Mouse (Mus musculus) myocyte (in vitro differentiated cells): ENCODE measurements around the gene Slc5a3. TPM values are rescaled to one million over a fixed set of nuclear protein-coding genes. Genes with fewer than 3 reads are reported as not detected.

Experiments
- H3K27me3 ChIP-seq: one replicate; pipeline ENCODE4 v1.6.1; 2011; ENCODE audit not compliant: control insufficient read depth, insufficient read depth, insufficient read length
- H3K36me3 ChIP-seq: one replicate; pipeline ENCODE4 v1.6.1; 2011; ENCODE audit not compliant: control insufficient read depth, insufficient read depth
- H3K4me2 ChIP-seq: one replicate; pipeline ENCODE4 v1.6.1; 2011; ENCODE audit warnings: low read depth, control low read depth
- H3K4me3 ChIP-seq: one replicate; pipeline ENCODE4 v1.5.1; 2011; ENCODE audit warnings: mild to moderate bottlenecking, control low read depth, moderate library complexity
- H3K79me2 ChIP-seq: one replicate; pipeline ENCODE4 v1.6.1; 2011; ENCODE audit not compliant: control insufficient read depth, insufficient read depth
- H3ac ChIP-seq: one replicate; pipeline ENCODE4 v1.6.1; 2011; ENCODE audit not compliant: control insufficient read depth, insufficient read length
- CEBPB ChIP-seq: IDR thresholded peaks from 2 replicates; pipeline ENCODE4 v1.6.1; 2011; ENCODE audit warnings: mild to moderate bottlenecking, moderate library complexity; ENCODE audit not compliant: poor library complexity, insufficient read depth, severe bottlenecking
- E2F4 ChIP-seq: IDR thresholded peaks from one replicate; pipeline ENCODE4 v1.6.1; 2011; ENCODE audit warnings: mild to moderate bottlenecking, control low read depth, moderate library complexity; ENCODE audit not compliant: insufficient read depth
- MYOD1 ChIP-seq, 3 experiments: IDR thresholded peaks; one replicate each; pipeline ENCODE4 v1.6.1; 2011; ENCODE audit warnings: control low read depth in 2 of 3, low read depth in 2 of 3, mild to moderate bottlenecking in 2 of 3, moderate library complexity in 1 of 3; ENCODE audit not compliant: insufficient read length in 2 of 3, control insufficient read depth in 1 of 3
- MYOG ChIP-seq, 3 experiments: IDR thresholded peaks; one replicate each; pipeline ENCODE4 v1.6.1; 2011; ENCODE audit warnings: control low read depth in 2 of 3, low read depth in 2 of 3, mild to moderate bottlenecking in 2 of 3; ENCODE audit not compliant: insufficient read length in 2 of 3, control insufficient read depth in 1 of 3, insufficient read depth in 1 of 3
- POLR2A ChIP-seq: IDR thresholded peaks from one replicate; pipeline ENCODE4 v1.6.1; 2011; ENCODE audit warnings: low read depth, mild to moderate bottlenecking, control low read depth, moderate library complexity; ENCODE audit not compliant: insufficient read length
- POLR2AphosphoS2 ChIP-seq: IDR thresholded peaks from one replicate; pipeline ENCODE4 v1.6.1; 2011; ENCODE audit warnings: low read depth, control low read depth; ENCODE audit not compliant: insufficient read length
- REST ChIP-seq: IDR thresholded peaks from one replicate; pipeline ENCODE4 v1.6.1; 2011; ENCODE audit warnings: mild to moderate bottlenecking, control low read depth, moderate library complexity; ENCODE audit not compliant: insufficient read depth, insufficient read length
- SRF ChIP-seq: IDR thresholded peaks from one replicate; pipeline ENCODE4 v1.6.1; 2011; ENCODE audit warnings: low read depth; ENCODE audit not compliant: control insufficient read depth, insufficient read length
- TCF12 ChIP-seq: IDR thresholded peaks from one replicate; pipeline ENCODE4 v1.6.1; 2011; ENCODE audit warnings: mild to moderate bottlenecking, control low read depth; ENCODE audit not compliant: poor library complexity, insufficient read depth, severe bottlenecking
- TCF3 ChIP-seq: IDR thresholded peaks from one replicate; pipeline ENCODE4 v1.6.1; 2011; ENCODE audit warnings: low read depth, control low read depth; ENCODE audit not compliant: insufficient read length
- USF1 ChIP-seq: IDR thresholded peaks from one replicate; pipeline ENCODE4 v1.6.1; 2011; ENCODE audit warnings: low read depth, mild to moderate bottlenecking, control low read depth, moderate library complexity
- polyA plus RNA-seq: library from polyadenylated mRNA; unstranded; fragments of >200 nt; fragmentation: generic; extraction: Trizol; gene quantifications from one replicate; pipeline ENCODE4 v1.2.1, GENCODE M21; 2012; ENCODE audit warnings: missing spikeins

Slc5a3 gene
- polyA plus RNA-seq, 1 experiment, result 1.2 TPM

DNA sequence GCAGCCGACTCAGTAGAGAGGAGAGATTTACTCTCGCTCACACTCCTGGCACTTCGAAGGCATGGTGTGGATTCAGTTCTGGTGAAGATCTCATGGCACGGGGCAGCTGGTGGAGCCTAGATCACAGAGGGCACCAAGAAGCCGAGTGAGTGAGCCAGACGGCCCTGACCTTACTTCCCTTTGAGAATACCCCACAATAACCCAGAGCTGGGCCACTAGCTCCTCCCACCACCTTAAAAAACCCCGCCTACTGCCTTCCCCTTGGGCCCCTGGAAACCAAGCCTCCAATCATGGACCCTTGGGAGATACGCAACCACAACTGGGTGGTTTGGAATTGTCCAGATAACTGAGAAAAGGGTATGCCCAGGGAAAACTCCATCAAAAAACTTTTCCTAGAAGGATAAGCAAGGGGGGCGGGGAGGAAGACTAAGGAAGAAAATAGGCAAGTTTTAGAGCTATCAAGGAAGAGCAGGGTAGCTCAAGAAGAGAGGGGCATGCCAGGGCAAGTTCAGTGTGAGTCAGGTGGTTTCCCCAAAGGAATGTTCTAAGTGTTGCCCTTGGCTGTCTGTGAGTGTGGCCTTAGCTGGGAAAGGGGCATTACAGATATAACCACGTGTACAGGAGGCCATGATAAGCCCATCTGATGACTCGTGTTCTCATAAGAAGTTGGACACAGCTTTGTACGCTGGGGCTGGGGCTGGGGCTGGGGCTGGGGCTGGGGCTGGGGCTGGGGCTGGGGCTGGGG, 36.3 kb upstream of the Slc5a3 start:
- no peaks in the 10 kb centered on the region for H3K27me3 ChIP-seq
- TF ChIP-seq TCF12 (no peak), POLR2AphosphoS2 (no peak)
- H3K36me3 ChIP-seq, result no peaks in the 10 kb centered on the region
- H3K4me3 ChIP-seq, result no peak overlapping the region
- H3K79me2 ChIP-seq, result no peaks in the 10 kb centered on the region
- no peak overlapping the region for H3K4me2 ChIP-seq
- no peak overlapping the region for H3ac ChIP-seq

DNA sequence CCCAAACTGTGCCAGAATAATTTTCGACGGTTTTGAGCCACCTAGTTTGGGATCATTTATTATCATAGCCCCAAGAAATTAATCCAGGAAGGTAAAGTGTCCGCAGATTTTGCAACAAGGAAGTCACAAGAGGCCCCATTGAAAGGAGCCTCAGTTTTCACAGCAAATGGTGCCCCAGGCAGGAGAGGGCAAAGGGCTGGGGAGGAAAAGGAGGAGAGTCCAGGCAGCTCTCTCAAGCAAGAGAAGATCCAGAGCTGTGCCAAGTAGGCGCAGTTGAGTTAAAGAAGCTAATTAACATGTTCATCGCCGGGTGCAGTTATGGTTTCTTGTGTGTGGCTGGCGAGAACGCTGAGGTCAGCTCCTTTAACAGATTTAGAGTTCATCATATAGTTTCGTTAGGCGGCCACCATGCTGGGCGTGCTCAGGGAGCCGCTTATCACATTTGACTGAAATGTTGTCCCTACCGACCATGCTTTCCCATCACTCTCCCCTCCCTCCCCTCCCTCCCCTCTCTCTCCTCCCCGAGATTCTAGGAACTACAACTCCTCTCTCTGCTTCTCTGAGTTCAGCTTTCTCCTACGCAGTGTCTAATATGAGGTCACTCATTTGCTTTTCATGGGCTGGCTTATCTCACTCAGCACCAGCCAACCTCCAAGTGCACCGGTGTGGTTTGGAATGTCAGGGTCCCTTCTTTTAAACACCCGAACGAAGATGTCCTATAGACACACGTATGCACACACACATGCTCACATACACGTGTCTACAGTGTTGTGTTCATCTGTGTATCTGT, 35.4 kb upstream of the Slc5a3 start:
- no peak for TF ChIP-seq SRF
- TF ChIP-seq MYOG (IDR thresholded peaks at IDR 0.05; ENCODE audit: control insufficient read depth in 1 of 3, insufficient read depth in 1 of 3, insufficient read length in 2 of 3, low read depth in 2 of 3), result no peak
- TF ChIP-seq REST, result no peak
- no peak for TF ChIP-seq MYOD1 (IDR thresholded peaks at IDR 0.05; ENCODE audit: control insufficient read depth in 1 of 3, insufficient read length in 2 of 3, low read depth in 2 of 3)
- no peak for TF ChIP-seq USF1
- Histone ChIP-seq H3K27me3 (no peaks in the 10 kb centered on the region), H3K4me3 (no peak overlapping the region), H3ac (no peak overlapping the region), H3K4me2 (no peak overlapping the region), H3K79me2 (no peaks in the 10 kb centered on the region), H3K36me3 (no peaks in the 10 kb centered on the region)

DNA sequence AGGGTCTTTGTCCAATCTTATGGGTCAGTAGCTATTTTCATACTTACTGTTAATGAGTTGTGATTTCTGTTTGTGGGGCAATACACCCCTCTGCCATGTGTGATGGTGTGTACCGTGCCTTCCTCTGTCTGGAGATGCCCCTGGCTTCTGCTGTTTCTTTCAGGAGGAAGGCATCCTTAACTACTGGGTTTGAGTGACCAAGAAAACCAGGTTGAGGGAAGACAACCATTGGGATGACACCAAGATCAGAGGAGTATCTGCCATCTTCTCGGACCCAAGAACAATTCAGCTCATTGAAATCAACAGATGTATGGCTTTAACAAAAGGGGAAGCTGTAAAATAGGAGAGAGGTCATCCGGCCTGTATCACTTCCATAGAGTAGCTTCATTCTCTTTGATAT, 24.8 kb upstream of the Slc5a3 start:
- no peaks in the 10 kb centered on the region for H3K79me2 ChIP-seq
- no peaks in the 10 kb centered on the region for H3K36me3 ChIP-seq
- no peaks in the 10 kb centered on the region for H3K27me3 ChIP-seq
- H3K4me2 ChIP-seq, result no peak overlapping the region
- no peak overlapping the region for H3K4me3 ChIP-seq
- no peak overlapping the region for H3ac ChIP-seq
- TF ChIP-seq POLR2A (no peak), MYOD1 (IDR thresholded peaks at IDR 0.05; ENCODE audit: control insufficient read depth in 1 of 3, insufficient read length in 2 of 3, low read depth in 2 of 3) (no peak), TCF3 (no peak), USF1 (no peak), MYOG (IDR thresholded peaks at IDR 0.05; ENCODE audit: control insufficient read depth in 1 of 3, insufficient read depth in 1 of 3, insufficient read length in 2 of 3, low read depth in 2 of 3) (no peak)

DNA sequence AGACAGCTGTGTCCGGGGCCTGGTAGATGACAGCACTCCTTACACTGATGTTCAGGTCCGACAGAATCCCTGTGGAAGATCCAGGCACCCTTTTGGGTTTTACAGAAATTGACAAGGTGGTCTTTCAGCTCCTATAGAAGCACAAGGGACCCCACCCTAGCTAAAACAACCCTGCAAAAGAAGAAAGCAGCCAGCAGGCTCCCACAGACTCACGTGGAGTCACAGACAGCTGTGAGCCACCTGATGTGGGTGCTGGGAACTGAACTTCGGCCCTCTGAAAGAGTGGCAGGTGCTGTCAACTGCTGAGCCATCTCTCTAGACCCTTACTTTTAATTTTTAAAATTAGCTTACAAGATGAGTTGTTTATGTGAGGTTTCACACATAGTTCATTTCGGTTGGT, 23.4 kb upstream of the Slc5a3 start:
- no peaks in the 10 kb centered on the region for H3K79me2 ChIP-seq
- H3ac ChIP-seq, result no peak overlapping the region
- H3K27me3 ChIP-seq, result no peaks in the 10 kb centered on the region
- no peak for TF ChIP-seq CEBPB
- TF ChIP-seq POLR2A, result no peak
- no peak for TF ChIP-seq USF1
- TF ChIP-seq REST, result no peak
- TF ChIP-seq E2F4, result no peak
- no peak for TF ChIP-seq POLR2AphosphoS2
- no peak for TF ChIP-seq TCF12
- TF ChIP-seq TCF3, result no peak
- TF ChIP-seq SRF, result no peak
- TF ChIP-seq MYOD1 (IDR thresholded peaks at IDR 0.05; ENCODE audit: control insufficient read depth in 1 of 3, insufficient read length in 2 of 3, low read depth in 2 of 3), result no peak
- no peak for TF ChIP-seq MYOG (IDR thresholded peaks at IDR 0.05; ENCODE audit: control insufficient read depth in 1 of 3, insufficient read depth in 1 of 3, insufficient read length in 2 of 3, low read depth in 2 of 3)
- no peak overlapping the region for H3K4me3 ChIP-seq
- no peaks in the 10 kb centered on the region for H3K36me3 ChIP-seq
- no peak overlapping the region for H3K4me2 ChIP-seq

DNA sequence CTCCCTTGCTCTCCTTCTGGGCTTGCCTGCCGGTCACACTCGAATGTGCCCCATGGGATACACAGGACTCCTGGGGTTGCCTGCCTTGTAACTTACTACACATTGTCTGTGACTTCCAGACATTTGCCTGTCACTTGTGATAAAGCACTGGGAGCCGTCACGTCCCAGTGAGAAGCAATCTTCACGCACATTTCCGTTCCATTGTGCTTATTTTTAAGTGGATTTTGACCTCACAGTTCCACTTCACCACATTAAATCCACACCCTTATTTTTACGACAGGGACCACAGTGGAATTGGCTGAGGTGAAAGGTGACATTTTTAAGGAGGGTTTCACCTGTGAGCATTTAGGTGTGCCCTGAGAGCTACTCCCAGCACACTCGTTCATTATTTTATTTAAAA, 21.4 kb upstream of the Slc5a3 start:
- Histone ChIP-seq H3K36me3 (no peaks in the 10 kb centered on the region), H3K4me3 (no peak overlapping the region), H3K4me2 (no peak overlapping the region), H3K27me3 (no peaks in the 10 kb centered on the region), H3ac (no peak overlapping the region), H3K79me2 (no peaks in the 10 kb centered on the region)
- no peak for TF ChIP-seq MYOD1 (IDR thresholded peaks at IDR 0.05; ENCODE audit: control insufficient read depth in 1 of 3, insufficient read length in 2 of 3, low read depth in 2 of 3)
- no peak for TF ChIP-seq MYOG (IDR thresholded peaks at IDR 0.05; ENCODE audit: control insufficient read depth in 1 of 3, insufficient read depth in 1 of 3, insufficient read length in 2 of 3, low read depth in 2 of 3)
